Mouse (Mus musculus): ENCODE data around the gene Ky. TPM values are rescaled to one million over a fixed set of nuclear protein-coding genes. Genes with fewer than 3 reads are reported as not detected.
A peak's percentile ranks its signal among the peaks of the same experiment; 100 is the strongest.

The Ky gene
- total RNA-seq, 2 experiments from 2014 or later, result not detected

DNA sequence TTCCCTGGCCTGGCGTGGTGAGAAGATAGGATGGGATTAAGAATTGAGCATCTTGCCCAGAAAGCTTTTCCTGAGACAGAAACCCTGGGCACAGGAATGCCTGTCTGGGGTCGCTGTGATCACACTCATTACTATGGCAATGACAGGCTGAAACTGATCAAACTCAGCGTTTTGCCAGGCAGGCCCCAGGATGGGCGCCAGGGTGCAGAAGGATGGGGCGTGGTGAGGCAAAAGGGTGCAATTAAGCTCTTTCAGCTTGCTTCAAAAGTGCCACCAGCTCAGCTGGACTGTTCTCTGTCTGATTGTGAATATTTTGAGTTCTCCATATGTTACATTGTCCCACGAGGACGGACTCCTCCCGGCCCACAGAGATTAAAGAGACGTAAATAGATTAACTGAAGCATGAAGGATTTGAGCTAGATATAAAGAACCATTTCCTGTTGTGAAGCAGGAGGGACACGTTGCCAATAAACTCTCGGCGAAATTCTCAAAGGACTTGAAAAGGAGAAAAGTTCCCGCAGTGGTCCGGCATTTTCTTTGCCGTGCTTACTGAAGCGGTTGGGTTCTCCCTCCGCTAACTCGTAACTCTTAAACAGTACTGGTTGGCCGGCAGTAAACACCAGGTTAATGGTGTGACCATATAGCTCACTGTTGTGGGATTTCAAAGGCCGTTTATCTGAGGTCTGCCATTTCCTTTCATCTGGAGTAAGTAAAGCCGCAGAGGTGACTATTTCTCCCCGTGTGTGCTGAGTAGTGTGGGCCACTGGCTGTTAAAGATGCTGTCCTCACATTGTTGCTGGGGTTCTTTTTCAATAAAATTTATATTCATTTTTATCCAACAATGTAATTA, 40.1 kb downstream of the Ky start:
- 0 out of 2 replicates have a peak, but pooled peaks have one; percentile 11 for ATAC-seq (replicated peaks; ENCODE audit: low FRiP score, low TSS enrichment, poor library complexity, severe bottlenecking)

DNA sequence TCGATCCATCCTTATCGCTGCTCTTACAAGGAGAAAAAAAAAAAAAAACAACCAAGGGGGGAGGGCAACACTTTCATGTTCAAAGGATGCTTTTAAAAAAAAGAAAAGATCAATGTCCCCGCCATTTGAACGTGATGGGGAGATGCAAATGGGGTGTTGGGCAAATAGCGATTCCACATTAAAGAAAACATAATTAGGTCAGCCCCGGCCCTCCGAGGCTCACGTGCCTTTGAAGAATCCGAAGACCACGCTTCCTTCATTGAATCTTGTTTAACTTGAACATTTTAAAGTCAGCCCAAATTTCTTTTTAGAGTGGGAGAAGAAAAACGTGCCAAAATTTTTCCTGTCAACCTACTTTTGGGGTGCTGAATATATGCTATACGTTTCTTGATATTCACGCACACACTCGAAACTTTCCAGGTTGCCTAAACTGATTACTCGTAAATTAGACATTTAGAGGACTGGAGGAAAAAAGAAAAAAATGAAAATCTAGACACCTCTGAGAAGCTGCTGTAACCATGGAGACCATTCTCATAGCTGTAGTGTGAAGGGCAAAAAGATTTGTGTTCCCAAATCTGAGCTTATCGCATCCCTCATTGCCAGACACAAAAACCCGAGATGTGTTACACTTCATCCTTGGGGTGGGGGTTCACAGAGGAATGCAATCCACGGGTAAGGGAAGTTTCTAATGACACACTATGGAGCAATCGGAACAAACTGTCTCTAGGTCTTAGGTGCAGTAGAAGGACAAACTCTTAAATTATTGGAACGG, 40.9 kb downstream of the Ky start:
- no peak for ATAC-seq (replicated peaks; ENCODE audit: low FRiP score, low TSS enrichment, poor library complexity, severe bottlenecking)

DNA sequence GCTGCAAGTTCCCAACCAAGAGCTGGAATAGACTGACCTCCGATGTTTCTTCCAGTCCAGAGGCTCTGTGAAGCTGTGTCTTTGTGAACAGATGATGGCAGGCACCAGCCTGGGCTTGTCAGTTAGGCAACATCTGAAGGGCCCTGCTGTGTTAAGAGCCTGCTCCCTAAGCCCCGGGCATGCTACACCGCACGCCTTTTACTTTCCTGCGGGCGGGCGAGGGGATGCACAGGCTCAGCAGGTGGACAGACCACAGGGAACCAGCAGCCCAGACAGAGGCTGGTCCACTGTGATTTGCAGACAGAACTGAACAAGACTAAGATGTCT, 41.4 kb downstream of the Ky start:
- ATAC-seq (replicated peaks; ENCODE audit: low FRiP score, low TSS enrichment, poor library complexity, severe bottlenecking), result no peak

DNA sequence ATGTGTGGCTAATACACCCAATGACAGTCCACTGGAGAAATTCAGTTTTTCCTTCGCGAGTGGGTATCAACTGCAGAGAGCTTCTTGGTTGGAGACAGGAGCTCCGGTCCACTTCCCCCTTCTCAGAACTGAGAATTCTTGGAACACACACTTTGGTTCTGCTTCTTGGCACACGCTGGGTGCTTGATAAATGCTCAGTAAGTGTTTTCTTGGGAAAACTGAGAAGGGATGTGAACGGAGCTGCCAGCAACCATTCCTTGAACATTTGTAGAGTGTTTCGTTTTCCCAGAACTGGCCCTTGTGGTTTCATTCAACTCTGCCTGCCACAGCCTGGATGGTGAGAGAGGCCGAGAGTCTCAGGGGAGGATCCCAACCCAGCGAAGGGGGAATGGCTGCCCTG, 43.7 kb downstream of the Ky start:
- ATAC-seq (replicated peaks; ENCODE audit: low FRiP score, low TSS enrichment, poor library complexity, severe bottlenecking), result no peak

DNA sequence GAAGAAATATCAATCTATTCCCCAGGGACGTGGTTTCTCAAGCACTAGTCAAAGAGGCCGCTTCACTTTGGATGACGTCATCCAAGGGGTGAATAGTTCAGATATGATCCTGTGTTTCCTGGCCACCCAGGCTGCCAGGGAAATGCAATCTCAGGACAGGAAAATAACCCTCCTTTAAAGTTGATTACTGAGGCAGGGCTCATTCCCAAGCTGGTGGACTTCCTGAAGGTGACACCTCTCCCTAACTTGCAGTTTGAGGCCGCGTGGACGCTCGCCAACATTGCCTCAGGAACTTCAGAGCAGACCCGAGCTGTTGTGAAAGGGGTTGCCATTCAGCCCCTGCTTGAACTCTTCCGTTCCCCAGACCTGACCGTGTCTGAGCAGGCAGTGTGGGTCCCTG, 46.2 kb downstream of the Ky start:
- no peak for ATAC-seq (replicated peaks; ENCODE audit: low FRiP score, low TSS enrichment, poor library complexity, severe bottlenecking)

DNA sequence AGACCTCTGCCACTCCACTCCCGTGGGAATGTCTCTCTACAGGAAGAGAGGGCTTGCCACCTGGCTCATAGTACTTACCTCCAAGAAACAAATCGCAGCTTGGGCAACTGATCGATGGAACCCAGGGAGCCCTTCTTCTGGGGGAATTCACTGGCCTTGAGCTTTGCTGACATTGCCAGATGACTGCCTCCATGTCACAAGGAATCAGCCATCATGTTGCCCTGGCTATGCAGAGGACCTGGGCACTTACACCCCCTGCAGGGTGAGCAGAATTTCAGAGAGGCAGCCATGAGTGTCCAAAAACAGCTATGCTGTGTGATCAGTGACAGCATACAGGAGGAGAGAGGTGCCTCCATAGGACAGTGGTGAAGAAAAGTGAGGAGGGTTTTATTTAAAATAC, 48.2 kb downstream of the Ky start:
- ATAC-seq (replicated peaks; ENCODE audit: low FRiP score, low TSS enrichment, poor library complexity, severe bottlenecking), result no peak

DNA sequence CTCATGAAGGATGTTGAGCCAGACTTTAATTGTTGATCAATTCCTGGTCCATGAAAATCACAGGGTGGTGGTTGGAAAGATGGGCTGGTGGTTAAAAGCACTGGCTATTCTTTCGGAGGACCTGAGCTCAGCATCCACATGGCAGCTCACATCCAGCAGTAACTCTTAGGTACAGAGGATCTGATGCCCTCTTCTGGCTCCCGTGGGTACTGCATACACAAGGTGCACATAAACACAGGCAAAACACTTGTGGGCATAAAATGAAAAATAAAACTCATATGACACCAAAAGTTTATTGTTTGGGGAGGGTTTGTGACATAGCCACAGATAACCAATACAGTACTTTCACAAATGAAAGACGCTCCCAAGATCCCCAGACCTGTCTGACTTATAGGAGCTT, 52.9 kb downstream of the Ky start:
- no peak for ATAC-seq (replicated peaks; ENCODE audit: low FRiP score, low TSS enrichment, poor library complexity, severe bottlenecking)

DNA sequence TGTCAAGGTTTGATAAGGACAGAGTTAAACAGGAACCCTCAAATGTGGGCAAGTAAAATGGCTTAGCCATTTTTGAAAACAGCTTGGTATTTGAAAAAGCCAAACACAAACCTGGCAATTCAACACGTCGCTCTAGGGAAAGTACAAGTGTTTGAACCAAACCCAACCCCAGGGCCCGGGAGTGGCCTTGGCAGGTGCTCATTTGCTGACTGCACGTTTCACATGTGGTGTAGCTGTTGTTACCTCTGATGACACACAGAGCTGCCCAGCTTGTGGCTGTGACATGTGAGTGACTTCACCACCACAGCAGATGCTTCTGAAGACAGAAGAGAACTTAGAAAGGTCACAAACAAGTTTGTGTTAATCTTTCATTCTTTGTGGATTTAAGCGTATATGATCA, 67.3 kb downstream of the Ky start:
- ATAC-seq (replicated peaks; ENCODE audit: low FRiP score, low TSS enrichment, poor library complexity, severe bottlenecking), result no peak

DNA sequence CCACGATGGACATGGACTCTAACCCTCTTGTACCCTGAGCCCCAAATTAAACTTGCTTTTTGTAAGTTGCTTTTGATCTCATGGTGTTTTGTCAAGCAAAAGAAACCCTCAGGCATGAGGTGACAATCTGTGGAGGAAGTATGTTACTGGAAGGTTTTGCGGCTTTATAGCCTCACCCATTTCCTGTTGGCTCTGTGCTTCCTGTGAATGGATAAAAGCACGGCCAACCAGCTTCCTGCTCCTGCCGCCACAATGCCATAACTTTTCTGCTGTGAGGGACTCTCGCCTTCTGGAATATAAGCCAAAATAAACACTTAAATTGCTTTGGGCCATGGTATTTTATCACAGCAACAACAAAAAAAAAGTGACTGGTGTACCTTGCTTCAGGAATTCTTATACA, 71.9 kb downstream of the Ky start:
- no peak for ATAC-seq (replicated peaks; ENCODE audit: low FRiP score, low TSS enrichment, poor library complexity, severe bottlenecking)

DNA sequence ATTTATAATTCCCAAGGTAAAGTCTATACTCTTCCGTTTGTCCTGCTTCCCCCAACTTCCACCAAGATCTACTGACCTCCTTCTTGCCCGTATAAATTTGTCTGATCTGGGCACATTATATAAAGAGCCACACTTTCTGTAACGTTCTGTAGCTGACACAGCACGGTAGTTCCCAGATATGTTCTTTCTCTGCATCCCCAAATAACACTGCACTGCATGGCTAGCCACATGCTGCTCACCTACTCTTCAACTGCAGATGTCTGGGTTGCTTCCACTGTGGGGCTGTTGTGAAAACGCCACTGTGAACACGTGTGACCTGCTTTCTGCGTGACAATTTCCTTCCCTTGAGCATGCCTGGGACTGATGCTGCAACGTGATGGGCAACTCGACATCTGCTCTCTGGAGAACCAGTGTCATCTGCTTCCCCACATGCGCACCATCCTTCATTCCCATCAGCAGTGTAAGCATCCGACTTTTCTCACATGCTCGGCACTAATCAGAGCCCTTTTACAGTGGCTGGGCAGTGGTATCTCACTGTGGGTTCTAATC, 76.4 kb downstream of the Ky start:
- ATAC-seq (replicated peaks; ENCODE audit: low FRiP score, low TSS enrichment, poor library complexity, severe bottlenecking), result no peak

DNA sequence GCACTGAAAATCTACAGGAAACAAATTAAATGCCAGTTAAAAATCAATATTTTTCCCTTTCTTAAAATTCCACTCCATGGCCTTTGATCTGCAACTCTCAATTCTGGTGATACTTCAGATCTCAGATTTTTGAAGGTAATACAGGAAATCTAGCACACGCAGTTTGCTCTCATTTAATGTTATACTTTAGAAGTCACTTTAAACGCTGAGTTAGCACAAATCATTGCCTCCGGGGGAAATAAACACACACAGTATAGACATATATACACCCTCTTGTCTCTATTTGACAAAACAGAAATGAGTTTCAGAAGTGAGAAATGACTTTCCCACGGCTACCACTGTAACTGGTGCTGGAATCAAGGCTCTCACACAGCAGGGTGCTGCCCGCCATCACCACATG, 81.8 kb downstream of the Ky start:
- ATAC-seq (replicated peaks; ENCODE audit: low FRiP score, low TSS enrichment, poor library complexity, severe bottlenecking), result no peak

DNA sequence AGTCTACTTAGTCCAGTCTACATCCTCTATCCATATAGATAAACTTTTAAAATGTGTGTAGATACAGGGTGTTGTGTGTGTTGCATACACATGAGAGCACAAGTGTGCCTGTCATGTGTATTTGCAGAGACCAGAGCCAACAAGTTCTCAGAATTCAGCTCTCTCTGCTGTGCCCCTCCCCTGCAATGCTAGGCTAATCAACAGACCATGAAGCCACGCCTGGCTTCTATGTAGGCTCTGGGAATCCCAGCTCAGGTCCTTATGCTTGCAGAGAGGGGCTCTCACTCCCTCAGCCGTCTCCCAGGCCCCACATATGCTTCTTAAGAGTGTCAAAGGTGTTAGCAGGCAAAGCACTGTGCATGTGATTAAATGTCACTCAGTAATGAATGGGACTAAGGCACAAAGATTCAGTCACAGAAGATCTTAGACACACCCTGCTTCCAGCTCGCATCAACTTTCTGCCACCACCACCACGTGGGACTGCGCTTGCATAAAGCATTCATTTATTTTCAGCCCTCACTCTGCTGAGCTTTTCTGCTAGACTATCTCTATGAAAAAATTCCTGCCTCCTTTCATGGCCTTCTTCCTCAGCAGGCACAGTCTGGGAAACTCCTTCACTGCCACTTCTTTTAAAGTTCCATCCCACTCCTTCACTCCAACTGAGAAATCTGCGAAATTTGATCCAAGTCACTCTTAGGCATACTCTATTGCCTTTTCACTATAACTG, 89.3 kb downstream of the Ky start:
- ATAC-seq (replicated peaks; ENCODE audit: low FRiP score, low TSS enrichment, poor library complexity, severe bottlenecking), result no peak

Other genes starting within 250 kb of the Ky start
- not detected in 2 replicates for gene Ephb1, start 151.1 kb upstream of the Ky start, total RNA-seq (2014; fragmentation: Nextera tagmentation)
- gene Ephb1, start 151.1 kb upstream of the Ky start, total RNA-seq (2017), result 0.09 TPM in 1 of 2 replicates, not detected in the other
- gene Anapc13, start 120.5 kb downstream of the Ky start, total RNA-seq (2014; fragmentation: Nextera tagmentation), result 132 and 143 TPM in 2 replicates
- 106 and 202 TPM in 2 replicates for gene Anapc13, start 120.5 kb downstream of the Ky start, total RNA-seq (2017)
- 38.6 and 40.1 TPM in 2 replicates for gene Cep63, start 120.8 kb downstream of the Ky start, total RNA-seq (2014; fragmentation: Nextera tagmentation)
- 52.7 and 63.8 TPM in 2 replicates for gene Cep63, start 120.8 kb downstream of the Ky start, total RNA-seq (2017)
- gene Amotl2, start 210.9 kb downstream of the Ky start, total RNA-seq (2014; fragmentation: Nextera tagmentation), result not detected in 2 replicates
- gene Amotl2, start 210.9 kb downstream of the Ky start, total RNA-seq (2017), result not detected in 2 replicates

Data from megakaryocyte-erythroid progenitor cell, adult 5-6 weeks (primary cell).